Mouse (Mus musculus): ENCODE measurements around the gene Gm10153. TPM values are rescaled to one million over a fixed set of nuclear protein-coding genes. Genes with fewer than 3 reads are reported as not detected.
"Not testable (repeated sequence)": the region's sequence is repeated elsewhere in the genome, so short reads cannot be mapped to it uniquely, and the experiment has no call there.

The Gm10153 gene
- polyA plus RNA-seq (2016; fragmentation: Nextera tagmentation; extraction: Ambion mirVana), result not detected in 2 replicates

DNA sequence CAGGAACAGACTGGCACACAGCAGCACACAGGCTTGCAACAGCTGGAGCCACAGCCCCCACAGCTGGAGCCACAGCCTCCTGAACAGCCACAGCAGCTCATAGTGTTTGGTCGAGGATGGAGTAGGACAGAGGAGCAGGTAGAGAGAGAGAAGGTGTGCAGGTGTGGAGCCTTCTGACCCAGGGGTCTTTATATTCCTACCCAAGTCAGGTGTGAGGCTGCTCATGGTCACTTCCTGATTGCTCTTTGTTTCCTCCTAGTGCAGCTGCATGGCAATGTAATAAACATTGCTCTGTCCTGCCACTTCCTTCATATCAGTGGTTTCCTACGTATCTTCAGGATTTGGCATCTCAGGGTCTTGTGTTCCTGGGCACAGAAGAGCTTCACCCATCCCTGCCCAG, at the start of gene Gm10153:
Gm10153 (minus strand) TSS at position 101 of the 400 bp plus-strand sequence.
- no peak for ATAC-seq (ENCODE audit: low FRiP score)
- H3K27ac ChIP-seq, result no peak within 1 kb of the TSS

DNA sequence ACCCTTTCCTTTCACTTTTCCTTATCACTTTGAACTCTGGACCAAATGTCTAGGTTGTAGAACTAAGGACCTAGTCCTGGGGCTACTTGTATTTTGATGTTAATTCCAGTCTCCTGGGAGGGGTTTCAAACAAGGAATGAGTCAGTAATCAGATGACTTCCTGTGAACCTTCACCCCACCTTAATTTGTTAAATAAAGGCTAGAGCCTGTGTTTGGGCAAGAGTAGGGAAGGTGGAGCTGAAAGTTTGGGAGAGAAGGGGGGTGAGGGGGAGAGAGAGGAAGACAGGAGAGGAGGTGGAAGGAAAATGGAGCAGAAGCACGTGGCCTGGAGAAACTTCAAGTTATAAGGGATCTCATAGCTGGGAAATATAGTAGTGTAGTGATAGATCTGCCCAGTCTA, 41.4 kb upstream of the Gm10153 start:
- H3K36me3 ChIP-seq (replicated peaks), result no peaks in the 10 kb centered on the region
- ATAC-seq (ENCODE audit: low FRiP score), result no peak
- 44% methylated on average over 1 of the region's 1 CpGs for WGBS

More for the DNA sequence above, at the start of gene Gm10153:
- H3K36me3 ChIP-seq (replicated peaks), result no peaks in the 10 kb centered on the region
- H3K4me1 ChIP-seq, result no peaks in the 10 kb centered on the region
- H3K27me3 ChIP-seq, result peaks cover 10% of the 10 kb centered on the region; the same call in 1 of the 2 replicates
- WGBS, result 55% methylated on average over 2 of the region's 2 CpGs
- no peaks in the 10 kb centered on the region for H3K9me3 ChIP-seq
- no peak within 1 kb of the TSS for H3K9ac ChIP-seq
- no peak within 1 kb of the TSS for H3K4me3 ChIP-seq (replicated peaks)
- H3K4me2 ChIP-seq, result no peak within 1 kb of the TSS

DNA sequence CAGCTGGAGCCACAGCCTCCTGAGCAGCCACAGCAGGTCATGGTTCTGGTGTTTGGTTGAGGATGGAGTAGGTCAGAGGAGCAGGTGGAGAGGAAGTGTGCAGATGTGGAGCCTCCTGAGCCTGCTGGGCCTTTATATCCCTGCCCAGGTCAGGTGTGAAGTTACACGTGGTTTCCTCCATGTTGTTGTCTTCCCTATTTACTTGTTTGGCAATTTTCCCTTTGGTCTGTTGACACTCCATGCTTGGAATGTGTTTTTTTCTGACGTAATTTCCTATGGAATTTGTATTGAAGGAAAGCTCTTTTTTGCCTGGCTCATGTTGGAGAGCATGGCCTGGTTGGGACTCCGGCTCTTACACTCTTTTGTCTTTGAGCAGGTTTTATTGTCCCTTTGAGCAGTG, 39.7 kb upstream of the Gm10153 start, which contains the start of gene Krtap5-5:
Krtap5-5 (minus strand) TSS at position 101 of the 400 bp plus-strand sequence.
- not testable (repeated sequence) for H3K4me2 ChIP-seq; ATAC-seq (ENCODE audit: low FRiP score); H3K27me3 ChIP-seq; H3K9ac ChIP-seq; H3K27ac ChIP-seq; H3K4me1 ChIP-seq; H3K36me3 ChIP-seq (replicated peaks); H3K4me3 ChIP-seq (replicated peaks); H3K9me3 ChIP-seq
- 63% methylated on average over 3 of the region's 3 CpGs for WGBS

More for the DNA sequence above, 41.4 kb upstream of the Gm10153 start:
- Histone ChIP-seq H3K4me2 (no peak overlapping the region), H3K9me3 (0 out of 2 replicates have a peak, but pooled peaks cover 5% of the 10 kb centered on the region), H3K27me3 (no peaks in the 10 kb centered on the region), H3K9ac (no peak overlapping the region), H3K27ac (no peak overlapping the region), H3K4me1 (no peaks in the 10 kb centered on the region), H3K4me3 (replicated peaks) (no peak overlapping the region)

DNA sequence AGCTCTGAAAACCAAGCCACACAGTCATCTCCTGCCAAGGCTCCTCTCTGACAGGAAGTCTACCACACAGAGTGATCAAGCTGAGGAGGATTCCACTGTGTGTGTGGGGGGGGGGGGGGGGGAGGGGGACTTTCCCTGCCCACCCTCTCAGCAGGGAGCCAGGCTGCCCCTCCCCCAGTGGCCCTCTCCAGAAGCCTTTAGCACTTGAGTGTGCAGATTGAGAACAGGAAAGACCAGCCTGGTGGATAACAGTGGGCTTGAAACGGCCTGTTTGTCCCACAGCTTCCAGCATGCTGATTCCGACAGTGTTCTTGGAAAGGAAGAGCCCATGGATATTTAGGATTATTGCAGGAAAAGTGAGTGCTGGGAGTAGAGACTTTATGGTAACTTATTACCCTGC, 34.3 kb upstream of the Gm10153 start:
- H3K4me2 ChIP-seq, result no peak overlapping the region
- no peak overlapping the region for H3K9ac ChIP-seq
- H3K9me3 ChIP-seq, result no peaks in the 10 kb centered on the region
- H3K4me3 ChIP-seq (replicated peaks), result no peak overlapping the region
- no peaks in the 10 kb centered on the region; the same call in 1 of the 2 replicates for H3K4me1 ChIP-seq
- H3K27me3 ChIP-seq, result no peaks in the 10 kb centered on the region
- no peaks in the 10 kb centered on the region for H3K36me3 ChIP-seq (replicated peaks)
- no peak for ATAC-seq (ENCODE audit: low FRiP score)
- WGBS, result 70% methylated on average over 2 of the region's 2 CpGs
- H3K27ac ChIP-seq, result no peak overlapping the region

DNA sequence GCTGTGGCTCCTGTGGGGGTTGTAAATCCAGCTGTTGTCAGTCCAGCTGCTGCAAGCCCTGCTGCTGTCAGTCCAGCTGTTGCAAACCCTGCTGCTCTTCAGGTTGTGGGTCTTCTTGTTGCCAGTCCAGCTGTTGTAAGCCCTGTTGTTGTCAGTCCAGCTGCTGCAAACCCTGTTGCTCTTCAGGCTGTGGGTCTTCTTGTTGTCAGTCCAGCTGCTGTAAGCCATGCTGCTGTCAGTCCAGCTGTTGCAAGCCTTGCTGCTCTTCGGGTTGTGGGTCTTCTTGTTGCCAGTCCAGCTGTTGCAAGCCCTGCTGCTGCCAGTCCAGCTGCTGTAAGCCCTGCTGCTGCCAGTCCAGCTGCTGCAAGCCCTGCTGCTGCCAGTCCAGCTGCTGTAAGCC, 21.9 kb upstream of the Gm10153 start:
- not testable (repeated sequence) for H3K4me3 ChIP-seq (replicated peaks); H3K4me1 ChIP-seq; H3K9ac ChIP-seq; H3K9me3 ChIP-seq; H3K27ac ChIP-seq; H3K36me3 ChIP-seq (replicated peaks); H3K27me3 ChIP-seq; ATAC-seq (ENCODE audit: low FRiP score); H3K4me2 ChIP-seq
- 65% methylated on average over 1 of the region's 1 CpGs for WGBS

DNA sequence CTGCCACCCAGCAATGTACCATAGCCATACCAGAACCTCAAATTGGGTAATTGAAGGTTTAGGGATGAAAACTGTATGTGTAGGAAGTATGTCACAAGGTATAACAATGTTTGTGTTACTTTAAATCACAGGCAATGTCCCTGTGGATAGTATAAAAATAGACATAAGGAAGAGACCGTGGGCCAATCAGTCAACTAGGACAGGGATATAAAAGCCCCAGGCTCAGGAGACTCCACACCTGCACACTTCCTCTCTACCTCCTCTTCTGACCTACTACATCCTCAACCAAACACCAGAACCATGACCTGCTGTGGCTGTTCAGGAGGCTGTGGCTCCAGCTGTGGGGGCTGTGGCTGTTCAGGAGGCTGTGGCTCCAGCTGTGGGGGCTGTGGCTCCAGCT, 21.4 kb upstream of the Gm10153 start, which contains the start of gene Gm7579:
Gm7579 (plus strand) TSS at position 301 of the 400 bp plus-strand sequence.
- H3K4me1 ChIP-seq, result no peaks in the 10 kb centered on the region
- H3K4me2 ChIP-seq, result no peak within 1 kb of the TSS
- H3K27ac ChIP-seq, result no peak within 1 kb of the TSS
- 59% methylated on average over 1 of the region's 1 CpGs for WGBS
- H3K4me3 ChIP-seq (replicated peaks), result no peak within 1 kb of the TSS
- H3K9ac ChIP-seq, result no peak within 1 kb of the TSS
- no peak for ATAC-seq (ENCODE audit: low FRiP score)
- H3K27me3 ChIP-seq, result no peaks in the 10 kb centered on the region
- H3K36me3 ChIP-seq (replicated peaks), result no peaks in the 10 kb centered on the region
- H3K9me3 ChIP-seq, result no peaks in the 10 kb centered on the region

DNA sequence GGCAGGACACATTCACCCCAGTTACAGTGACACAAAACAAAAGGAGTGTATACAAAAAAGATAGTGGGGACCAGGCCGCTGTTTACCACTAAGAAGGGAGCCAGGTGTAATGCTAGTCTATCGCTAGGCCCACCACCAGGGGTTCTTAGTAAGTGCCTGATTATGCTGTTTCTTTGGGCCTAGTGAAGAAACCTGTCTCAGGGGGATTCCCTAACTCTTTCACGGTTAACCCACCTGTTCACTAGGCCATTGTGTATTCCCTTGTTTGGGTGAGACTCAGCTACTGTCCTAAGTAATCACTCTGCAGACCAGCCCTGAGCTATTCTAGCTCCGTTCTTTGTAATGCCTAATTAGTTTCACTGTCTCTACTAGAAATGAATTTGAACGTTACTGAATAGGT, 16.7 kb upstream of the Gm10153 start:
- not testable (repeated sequence) for H3K27ac ChIP-seq; H3K9ac ChIP-seq; ATAC-seq (ENCODE audit: low FRiP score); H3K4me2 ChIP-seq; H3K27me3 ChIP-seq; H3K4me1 ChIP-seq; H3K9me3 ChIP-seq; H3K36me3 ChIP-seq (replicated peaks); H3K4me3 ChIP-seq (replicated peaks)
- 69% methylated on average over 5 of the region's 5 CpGs for WGBS

DNA sequence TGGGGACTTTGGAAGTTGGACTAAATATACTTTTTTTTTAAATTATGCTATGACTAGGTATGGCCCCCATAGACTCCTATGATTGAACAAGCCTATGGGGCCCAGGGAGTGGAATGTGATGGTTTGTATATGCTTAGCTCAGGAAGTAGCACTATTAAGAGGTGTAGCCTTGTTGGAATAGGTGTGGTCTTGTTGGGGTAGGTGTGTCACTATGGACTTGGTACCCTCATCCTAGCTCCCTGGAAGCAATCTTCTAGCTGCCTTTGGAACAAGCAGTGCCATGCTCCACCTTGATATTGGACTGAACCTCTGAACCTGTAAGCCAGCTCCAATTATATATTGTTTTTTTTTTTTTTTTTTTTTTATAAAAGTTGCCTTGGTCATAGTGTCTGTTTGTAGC, 15.3 kb upstream of the Gm10153 start:
- no peak for ATAC-seq (ENCODE audit: low FRiP score)
- H3K27me3 ChIP-seq, result no peaks in the 10 kb centered on the region
- no peak overlapping the region for H3K9ac ChIP-seq
- H3K9me3 ChIP-seq, result no peaks in the 10 kb centered on the region
- no peaks in the 10 kb centered on the region for H3K4me1 ChIP-seq
- no peak overlapping the region for H3K27ac ChIP-seq
- no peak overlapping the region for H3K4me3 ChIP-seq (replicated peaks)
- no peak overlapping the region for H3K4me2 ChIP-seq
- no peaks in the 10 kb centered on the region for H3K36me3 ChIP-seq (replicated peaks)

DNA sequence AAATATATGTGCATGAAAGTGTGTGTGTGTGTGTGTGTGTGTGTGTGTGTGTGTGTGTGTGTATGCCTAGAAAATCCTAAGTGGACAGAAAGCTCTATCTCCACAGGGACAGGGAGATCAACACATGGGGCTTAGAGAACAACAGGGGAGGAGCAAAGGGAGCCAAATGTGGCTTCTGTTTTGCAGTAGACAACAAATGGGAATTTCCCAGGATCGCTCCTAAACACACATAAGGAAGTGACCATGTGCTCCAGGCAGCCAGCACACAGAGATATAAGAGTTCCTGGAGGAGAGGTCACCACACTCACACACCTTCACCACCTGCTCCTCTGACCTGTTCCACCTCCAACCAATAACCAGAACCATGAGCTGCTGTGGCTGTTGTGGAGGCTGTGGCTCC, 10.9 kb upstream of the Gm10153 start, which contains the start of gene Krtap5-3:
Krtap5-3 (plus strand) TSS at position 301 of the 400 bp plus-strand sequence.
- 83% methylated on average over 1 of the region's 1 CpGs for WGBS

DNA sequence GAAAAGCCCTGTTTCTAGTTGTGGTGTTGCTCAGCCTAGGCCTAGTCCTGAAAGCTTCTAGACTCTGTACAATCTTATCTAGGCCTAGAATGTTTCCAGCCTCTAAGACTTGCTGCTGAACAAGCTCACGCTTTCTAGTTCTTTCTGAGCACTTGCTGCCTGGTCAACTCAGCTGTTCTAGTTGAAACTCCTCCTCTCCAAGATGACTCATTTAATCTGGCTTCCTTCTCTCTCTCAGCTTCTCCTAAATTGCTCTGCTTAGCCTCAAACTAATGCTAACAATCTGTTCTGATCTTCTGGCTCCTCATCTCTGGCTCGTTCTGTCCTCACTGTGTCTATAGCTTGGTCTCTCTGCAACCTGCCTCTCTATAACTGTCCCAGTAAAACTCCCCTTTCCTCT, 8.6 kb upstream of the Gm10153 start:
- Histone ChIP-seq H3K27me3 (no peaks in the 10 kb centered on the region; the same call in 1 of the 2 replicates), H3K4me3 (replicated peaks) (no peak overlapping the region), H3K4me2 (no peak overlapping the region), H3K9ac (no peak overlapping the region), H3K27ac (no peak overlapping the region), H3K36me3 (replicated peaks) (no peaks in the 10 kb centered on the region), H3K9me3 (no peaks in the 10 kb centered on the region), H3K4me1 (no peaks in the 10 kb centered on the region)
- WGBS, result 89% methylated on average over 2 of the region's 2 CpGs
- no peak for ATAC-seq (ENCODE audit: low FRiP score)

More for the DNA sequence above, 10.9 kb upstream of the Gm10153 start, which contains the start of gene Krtap5-3:
- Histone ChIP-seq H3K9me3 (no peaks in the 10 kb centered on the region), H3K4me1 (no peaks in the 10 kb centered on the region), H3K9ac (no peak within 1 kb of the TSS), H3K4me2 (no peak within 1 kb of the TSS), H3K36me3 (replicated peaks) (no peaks in the 10 kb centered on the region), H3K4me3 (replicated peaks) (no peak within 1 kb of the TSS), H3K27me3 (no peaks in the 10 kb centered on the region; the same call in 1 of the 2 replicates), H3K27ac (no peak within 1 kb of the TSS)
- no peak for ATAC-seq (ENCODE audit: low FRiP score)

DNA sequence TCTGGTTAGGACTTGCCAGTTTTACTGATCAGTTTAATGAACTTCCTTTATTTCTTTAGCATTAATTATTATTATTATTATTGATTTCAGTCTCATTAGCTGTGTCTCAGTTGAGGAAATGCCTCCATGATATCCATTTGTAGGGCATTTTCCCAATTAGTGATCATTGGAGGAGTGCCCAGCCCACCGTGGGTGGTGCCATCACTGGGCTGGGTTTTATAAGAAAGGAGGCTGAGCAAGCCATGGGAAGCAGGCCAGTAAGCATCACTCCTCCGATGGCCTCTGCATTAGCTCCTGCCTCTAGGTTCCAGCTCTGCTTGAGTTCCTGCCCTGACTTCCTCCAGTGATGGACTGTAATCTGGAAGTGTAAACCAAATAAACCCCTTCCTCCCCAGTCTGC, 2.0 kb downstream of the Gm10153 start:
- no peak for ATAC-seq (ENCODE audit: low FRiP score)
- no peaks in the 10 kb centered on the region for H3K9me3 ChIP-seq
- H3K36me3 ChIP-seq (replicated peaks), result no peaks in the 10 kb centered on the region
- peaks cover 10% of the 10 kb centered on the region; the same call in 1 of the 2 replicates for H3K27me3 ChIP-seq
- no peak overlapping the region for H3K4me3 ChIP-seq (replicated peaks)
- 72% methylated on average over 2 of the region's 2 CpGs for WGBS
- H3K27ac ChIP-seq, result no peak overlapping the region
- H3K9ac ChIP-seq, result no peak overlapping the region
- H3K4me2 ChIP-seq, result no peak overlapping the region
- H3K4me1 ChIP-seq, result no peaks in the 10 kb centered on the region

DNA sequence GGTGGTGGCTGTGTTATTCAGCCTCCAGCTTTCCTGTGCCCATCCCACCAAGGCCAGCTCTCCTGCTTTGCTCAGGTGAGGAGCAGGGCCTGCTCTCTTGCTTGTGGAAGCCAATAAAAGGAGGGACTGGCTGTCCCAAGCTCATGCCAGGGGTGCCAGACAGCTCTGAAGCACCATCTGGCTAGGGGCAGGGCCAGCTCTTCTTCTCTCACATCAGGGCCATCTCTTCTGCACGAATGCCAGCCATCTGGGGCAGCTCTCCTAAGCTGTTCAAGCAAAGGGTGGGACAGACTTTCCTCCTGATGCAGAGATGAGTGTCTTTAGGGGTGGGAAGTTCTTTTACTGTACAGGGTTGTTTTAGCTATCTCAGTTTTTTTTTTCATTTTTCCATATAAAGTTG, 9.2 kb downstream of the Gm10153 start:
- ATAC-seq (ENCODE audit: low FRiP score), result no peak
- Histone ChIP-seq H3K27ac (no peak overlapping the region), H3K9me3 (no peaks in the 10 kb centered on the region), H3K9ac (no peak overlapping the region), H3K36me3 (replicated peaks) (no peaks in the 10 kb centered on the region), H3K4me1 (no peaks in the 10 kb centered on the region), H3K4me3 (replicated peaks) (no peak overlapping the region), H3K4me2 (no peak overlapping the region), H3K27me3 (no peaks in the 10 kb centered on the region)
- whole genome bisulfite sequencing, result 72% methylated on average over 1 of the region's 1 CpGs

DNA sequence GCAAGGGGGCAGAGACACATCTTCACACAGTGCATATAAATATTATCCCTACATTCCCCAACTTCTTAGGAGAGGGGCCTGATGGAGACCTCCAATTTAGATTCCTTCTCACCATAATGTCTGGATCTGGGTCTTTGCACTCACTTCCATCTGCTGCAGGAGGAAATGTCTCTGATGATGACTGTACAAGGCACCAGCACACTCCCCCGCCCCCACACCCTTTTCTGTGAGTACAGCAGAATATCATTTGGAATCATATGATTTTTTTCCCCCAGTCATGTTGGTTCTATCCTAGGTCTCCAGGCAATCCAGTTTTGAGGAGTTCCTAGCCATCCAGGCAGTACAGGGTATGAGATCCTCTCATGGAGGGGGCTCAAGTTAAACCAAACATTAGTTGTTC, 11.5 kb downstream of the Gm10153 start:
- H3K27ac ChIP-seq, result no peak overlapping the region
- H3K27me3 ChIP-seq, result no peaks in the 10 kb centered on the region
- no peaks in the 10 kb centered on the region for H3K9me3 ChIP-seq
- WGBS, result 68% methylated on average over 1 of the region's 1 CpGs
- H3K4me2 ChIP-seq, result no peak overlapping the region
- ATAC-seq (ENCODE audit: low FRiP score), result no peak
- H3K36me3 ChIP-seq (replicated peaks), result no peaks in the 10 kb centered on the region
- H3K9ac ChIP-seq, result no peak overlapping the region
- H3K4me1 ChIP-seq, result no peaks in the 10 kb centered on the region
- H3K4me3 ChIP-seq (replicated peaks), result no peak overlapping the region

All from forebrain, embryonic 12.5 days (tissue).